Mouse (Mus musculus): ENCODE results near the gene Gm15080. TPM values are rescaled to one million over a fixed set of nuclear protein-coding genes. Genes with fewer than 3 reads are reported as not detected.
"Not testable (repeated sequence)": the region's sequence is repeated elsewhere in the genome, so short reads cannot be mapped to it uniquely, and the experiment has no call there.

Gm15080 gene
- polyA plus RNA-seq (2015; fragmentation: Nextera tagmentation; extraction: Ambion mirVana) = not detected in 2 replicates

DNA sequence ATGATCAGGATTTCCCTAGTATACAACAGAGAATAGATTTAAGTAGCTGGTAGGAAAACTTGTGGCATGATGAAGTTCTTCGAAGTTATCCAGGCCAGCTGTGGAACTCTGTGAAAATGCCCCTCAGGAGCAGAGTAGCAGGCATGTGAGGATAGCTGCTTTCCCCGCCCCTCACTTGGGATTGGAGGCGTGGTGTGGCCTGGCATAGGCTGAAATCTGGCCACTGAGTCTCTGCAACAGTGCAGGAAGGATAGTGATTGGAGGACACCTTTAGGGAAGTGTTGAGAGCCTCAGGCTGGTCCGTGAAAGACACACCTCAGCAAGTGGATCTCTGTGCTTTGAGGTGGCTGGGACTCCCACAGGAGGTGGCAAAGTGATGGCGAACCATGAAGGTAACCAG is at the start of gene Gm15080:
Gene Gm15080 (plus strand): TSS at position 301 of the 400 bp plus-strand sequence.
- H3K4me1 ChIP-seq; H3K36me3 ChIP-seq; ATAC-seq (ENCODE audit: low FRiP score); H3K27me3 ChIP-seq (replicated peaks); H3K9ac ChIP-seq (replicated peaks); H3K27ac ChIP-seq (replicated peaks); H3K4me3 ChIP-seq (replicated peaks); H3K4me2 ChIP-seq; H3K9me3 ChIP-seq (replicated peaks): not testable (repeated sequence)
- WGBS = 91% methylated on average over 1 of the region's 5 CpGs

Other genes starting within 250 kb of the Gm15080 start
- gene Gm15128, start 227.0 kb upstream of the Gm15080 start, polyA plus RNA-seq (2015; fragmentation: Nextera tagmentation; extraction: Ambion mirVana) = not detected in 2 replicates
- gene Gm15107, start 187.7 kb downstream of the Gm15080 start, polyA plus RNA-seq (2015; fragmentation: Nextera tagmentation; extraction: Ambion mirVana) = not detected in 2 replicates